Mouse (Mus musculus) bone marrow, adult 2 months (tissue): ENCODE data around the gene Ccdc73.

Experiments
- CTCF ChIP-seq: fragments of 200-500 bp; IDR thresholded peaks from 2 replicates; pipeline ENCODE4 v1.5.1; 2011; ENCODE audit warnings: low read length, control low read depth; ENCODE audit not compliant: control insufficient read depth, insufficient read depth
- POLR2A ChIP-seq: fragments of 200-500 bp; IDR thresholded peaks from 2 replicates; pipeline ENCODE4 v1.6.1; 2011; ENCODE audit warnings: low read depth, mild to moderate bottlenecking, control low read depth, low read length, borderline replicate concordance; ENCODE audit not compliant: control insufficient read depth

GRCm38 (mm10) chr2:104851686-104852085 lies 15.9 kb upstream of the Ccdc73 start:
- TF ChIP-seq CTCF (no peak), POLR2A (no peak)
